Mouse (Mus musculus) midbrain, embryonic 15.5 days (tissue): ENCODE measurements at regions not wholly inside any gene's neighbourhood (a gene's known extent, or its start where the extent isn't known, plus 50 kb on each side); places are given as distances from the start of the nearest gene placed in this dataset.

Experiments
- ATAC-seq: fragments of 200-750 bp; cut with Nextera tagmentation; replicated peaks from 2 replicates; pipeline ENCODE4 v1.8.0; 2017; ENCODE audit warnings: moderate TSS enrichment
- H3K27ac ChIP-seq: fragments of 300-500 bp; sonication (generic); 2 replicates; pipeline ENCODE4 v1.5.1; 2015; ENCODE audit warnings: mild to moderate bottlenecking, inconsistent platforms
- H3K27me3 ChIP-seq: fragments of 300-500 bp; sonication (generic); replicated peaks from 2 replicates; pipeline ENCODE4 v1.6.1; 2015; ENCODE audit warnings: inconsistent platforms
- H3K36me3 ChIP-seq: fragments of 300-500 bp; sonication (generic); replicated peaks from 2 replicates; pipeline ENCODE4 v1.6.1; 2015; ENCODE audit warnings: inconsistent platforms
- H3K4me1 ChIP-seq: fragments of 300-500 bp; sonication (generic); 2 replicates; pipeline ENCODE4 v1.6.1; 2015; ENCODE audit warnings: inconsistent platforms
- H3K4me2 ChIP-seq: fragments of 300-500 bp; sonication (generic); 2 replicates; pipeline ENCODE4 v1.6.1; 2015; ENCODE audit warnings: inconsistent platforms, mild to moderate bottlenecking, moderate library complexity
- H3K4me3 ChIP-seq: fragments of 300-500 bp; sonication (generic); 2 replicates; pipeline ENCODE4 v1.5.1; 2015; ENCODE audit warnings: mild to moderate bottlenecking, inconsistent platforms
- H3K9ac ChIP-seq: fragments of 300-500 bp; sonication (generic); 2 replicates; pipeline ENCODE4 v1.6.1; 2015; ENCODE audit warnings: mild to moderate bottlenecking, inconsistent platforms
- H3K9me3 ChIP-seq: fragments of 300-500 bp; sonication (generic); 2 replicates; pipeline ENCODE4 v1.6.1; 2016; ENCODE audit warnings: inconsistent platforms
- WGBS: fragments of 180-500 bp; shearing (Covaris S2); methylation state at CpG from one replicate; pipeline ENCODE4 v1.1.7; 2015; ENCODE audit warnings: mixed read lengths; 5-methylcytosine and 5-hydroxymethylcytosine counted together

DNA sequence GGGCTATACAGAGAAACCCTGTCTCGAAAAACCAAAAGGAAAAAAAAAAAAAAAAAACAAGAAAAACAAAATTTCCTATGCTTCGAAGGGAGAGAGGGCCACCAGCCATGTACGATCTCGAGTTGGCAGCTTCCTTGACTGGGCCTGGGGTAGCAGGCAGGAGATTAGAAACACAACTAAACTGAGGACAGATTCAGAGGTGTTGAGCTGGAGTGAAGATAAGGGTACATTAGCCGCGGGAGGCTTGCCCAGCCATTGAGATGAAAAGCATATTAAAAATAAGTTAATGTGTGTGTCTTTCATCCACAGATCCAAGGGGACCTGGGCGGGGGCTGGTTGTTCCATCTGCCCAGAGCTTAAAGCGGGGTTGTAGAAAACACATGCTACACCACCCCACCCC lies 145.3 kb upstream of the Usp24 start:
- Histone ChIP-seq H3K9ac (no peak overlapping the region), H3K4me3 (no peak overlapping the region), H3K4me2 (no peak overlapping the region), H3K36me3 (no peaks in the 10 kb centered on the region), H3K9me3 (no peaks in the 10 kb centered on the region), H3K27me3 (no peaks in the 10 kb centered on the region), H3K4me1 (no peaks in the 10 kb centered on the region), H3K27ac (no peak overlapping the region)
- no peak for ATAC-seq
- WGBS, result 91% methylated on average over 8 of the region's 8 CpGs

DNA sequence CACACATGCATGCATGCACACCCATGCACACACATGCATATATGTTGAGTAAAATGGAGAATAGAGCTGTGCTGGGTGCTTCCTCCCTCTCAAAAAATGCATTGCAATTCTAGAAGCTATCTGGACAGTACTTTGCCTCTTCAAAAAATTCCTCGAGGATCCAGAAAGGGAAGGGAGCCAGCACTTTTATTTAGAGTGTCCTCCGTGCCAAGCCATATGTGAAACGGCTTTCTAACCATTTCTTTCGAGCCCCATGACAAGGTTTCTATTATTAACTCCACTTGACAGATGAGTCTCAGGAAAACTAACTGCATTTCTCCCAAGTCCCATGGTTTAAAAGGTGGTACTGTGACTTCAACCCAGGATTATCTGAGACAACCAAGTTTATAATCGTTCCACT lies 140.7 kb upstream of the Usp24 start:
- Histone ChIP-seq H3K36me3 (no peaks in the 10 kb centered on the region), H3K9me3 (no peaks in the 10 kb centered on the region), H3K4me1 (no peaks in the 10 kb centered on the region), H3K4me2 (no peak overlapping the region), H3K27me3 (no peaks in the 10 kb centered on the region), H3K9ac (no peak overlapping the region), H3K4me3 (no peak overlapping the region), H3K27ac (no peak overlapping the region)
- WGBS, result 81% methylated on average over 5 of the region's 5 CpGs
- no peak for ATAC-seq

DNA sequence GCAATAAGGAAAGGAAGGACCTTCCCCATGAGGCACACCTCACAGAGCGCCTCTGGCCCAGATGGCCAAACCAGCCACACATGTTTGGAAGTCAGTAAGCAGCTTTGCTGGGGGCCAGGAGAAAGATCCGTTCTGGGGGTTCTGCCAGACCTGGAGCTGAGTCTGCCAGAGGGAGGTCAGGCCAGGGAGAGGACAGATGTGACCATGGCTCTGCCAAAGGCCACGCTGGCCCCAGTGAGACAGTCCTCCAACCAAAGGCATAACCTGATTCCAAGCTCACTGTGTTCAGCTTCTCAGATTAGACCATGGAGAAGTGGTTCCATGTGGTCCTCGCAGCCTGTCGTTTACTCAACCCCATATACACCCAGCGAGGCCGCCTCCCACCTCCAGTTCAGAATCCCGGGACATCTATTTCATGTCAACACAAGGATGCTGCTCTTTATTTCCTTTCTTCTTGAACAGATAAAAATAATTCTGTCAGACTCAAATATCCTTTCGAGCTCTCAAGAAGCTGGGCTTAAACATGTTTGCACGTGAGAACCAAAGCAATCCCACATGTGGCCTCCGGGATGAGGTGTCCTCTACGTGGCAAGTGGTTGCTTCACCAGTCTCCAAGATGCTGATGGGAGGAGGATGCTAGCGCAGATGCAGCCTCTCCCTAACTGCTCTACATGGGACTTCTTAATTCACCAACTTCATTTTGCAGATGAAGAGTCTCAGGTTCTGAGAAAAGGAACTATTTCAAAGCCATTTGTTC lies 130.1 kb upstream of the Usp24 start:
- WGBS, result 86% methylated on average over 13 of the region's 13 CpGs
- H3K9me3 ChIP-seq, result no peaks in the 10 kb centered on the region
- no peaks in the 10 kb centered on the region for H3K4me1 ChIP-seq
- no peak overlapping the region for H3K9ac ChIP-seq
- no peak overlapping the region for H3K27ac ChIP-seq
- H3K4me3 ChIP-seq, result no peak overlapping the region
- H3K27me3 ChIP-seq, result no peaks in the 10 kb centered on the region
- ATAC-seq, result no peak
- H3K36me3 ChIP-seq, result no peaks in the 10 kb centered on the region
- H3K4me2 ChIP-seq, result no peak overlapping the region

DNA sequence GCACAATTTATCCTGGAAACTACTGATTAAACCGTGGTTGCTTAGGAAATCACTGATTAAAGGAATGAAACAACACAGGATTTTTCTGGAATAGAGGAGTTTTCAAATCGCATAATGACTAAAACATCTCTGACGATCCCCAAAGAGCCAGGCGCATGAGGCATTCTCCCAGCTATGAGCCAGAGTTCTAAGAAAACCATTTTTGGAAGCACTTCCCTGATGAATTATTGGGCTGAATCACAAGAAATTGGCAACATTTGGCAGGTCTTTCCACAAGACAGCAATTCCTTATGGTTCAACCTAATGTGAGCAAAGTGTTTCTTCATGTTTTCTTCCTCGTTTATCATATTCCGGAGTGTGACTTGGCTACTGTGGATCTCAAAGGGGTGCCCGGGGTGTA lies 129.3 kb upstream of the Usp24 start:
- Histone ChIP-seq H3K4me2 (no peak overlapping the region), H3K27me3 (no peaks in the 10 kb centered on the region), H3K4me3 (no peak overlapping the region), H3K9me3 (no peaks in the 10 kb centered on the region), H3K9ac (no peak overlapping the region), H3K4me1 (no peaks in the 10 kb centered on the region), H3K27ac (no peak overlapping the region), H3K36me3 (no peaks in the 10 kb centered on the region)
- ATAC-seq, result no peak
- WGBS, result 85% methylated on average over 7 of the region's 7 CpGs

DNA sequence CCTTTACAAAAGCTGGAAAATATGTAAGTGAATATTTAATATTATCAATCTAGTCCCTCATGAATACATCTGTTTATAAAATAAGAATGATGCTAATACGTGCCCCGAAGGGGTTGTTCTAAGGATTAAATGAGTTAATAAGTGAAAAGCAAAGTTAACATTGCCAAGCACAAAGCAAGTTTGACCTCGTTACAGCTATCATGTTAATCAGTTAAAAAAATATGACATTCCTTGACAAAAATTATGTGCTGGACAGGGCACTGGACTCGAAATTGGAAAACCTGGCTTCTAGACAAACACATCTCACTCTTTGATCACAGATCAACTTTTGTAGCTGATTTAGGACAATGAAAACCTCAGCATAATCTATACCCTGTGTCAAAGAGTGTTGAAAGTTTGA lies 125.8 kb upstream of the Usp24 start:
- 88% methylated on average over 4 of the region's 4 CpGs for WGBS
- ATAC-seq, result no peak

DNA sequence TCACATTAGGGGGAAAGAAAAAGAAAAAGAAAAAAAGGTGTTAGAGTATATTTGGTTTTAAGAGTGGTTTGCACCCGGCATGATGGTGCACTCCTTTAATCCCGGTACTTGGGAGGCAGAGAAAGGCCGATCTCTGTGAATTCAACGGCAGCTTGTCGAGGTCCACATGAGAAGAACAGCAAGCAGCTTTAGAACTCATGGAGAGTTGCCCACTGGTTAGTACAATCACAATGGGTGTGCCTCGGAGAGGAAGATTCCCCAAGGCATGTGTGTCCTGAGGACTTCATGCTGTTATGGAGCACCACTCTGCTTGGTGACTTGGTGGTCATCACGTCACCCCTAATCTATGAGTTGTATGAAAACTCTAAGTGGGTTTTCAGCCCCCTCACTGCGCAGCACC lies 124.7 kb upstream of the Usp24 start:
- no peaks in the 10 kb centered on the region for H3K9me3 ChIP-seq

More for the DNA sequence above, 125.8 kb upstream of the Usp24 start:
- no peaks in the 10 kb centered on the region for H3K4me1 ChIP-seq
- no peaks in the 10 kb centered on the region for H3K9me3 ChIP-seq
- no peaks in the 10 kb centered on the region for H3K27me3 ChIP-seq
- H3K36me3 ChIP-seq, result no peaks in the 10 kb centered on the region
- no peak overlapping the region for H3K27ac ChIP-seq
- H3K4me2 ChIP-seq, result no peak overlapping the region
- H3K4me3 ChIP-seq, result no peak overlapping the region
- H3K9ac ChIP-seq, result no peak overlapping the region

DNA sequence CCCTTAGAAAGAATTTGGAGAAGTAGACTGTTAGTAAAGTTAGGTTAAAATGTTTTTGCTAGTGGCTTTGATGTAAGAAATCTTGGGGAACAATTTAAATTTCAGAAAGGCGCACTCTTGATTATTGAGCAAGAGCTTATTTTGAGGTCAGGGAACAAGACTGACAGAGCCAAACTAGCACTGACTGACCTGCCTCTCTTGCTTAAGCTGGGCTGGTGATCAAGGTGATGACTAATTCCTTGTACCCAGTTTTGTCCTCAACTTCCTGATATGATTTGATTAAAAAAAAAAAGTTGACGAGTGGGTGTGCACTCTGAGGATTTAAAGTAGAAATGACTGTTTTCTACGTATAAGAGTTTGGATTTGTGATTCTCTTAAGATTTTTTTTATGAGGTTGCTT lies 124.2 kb upstream of the Usp24 start:
- no peak overlapping the region for H3K9ac ChIP-seq
- WGBS, result 91% methylated on average over 3 of the region's 3 CpGs
- no peaks in the 10 kb centered on the region for H3K36me3 ChIP-seq
- no peaks in the 10 kb centered on the region for H3K9me3 ChIP-seq
- no peak overlapping the region for H3K4me3 ChIP-seq
- no peak overlapping the region for H3K27ac ChIP-seq
- H3K4me1 ChIP-seq, result no peaks in the 10 kb centered on the region
- ATAC-seq, result no peak
- no peaks in the 10 kb centered on the region for H3K27me3 ChIP-seq
- no peak overlapping the region for H3K4me2 ChIP-seq

More for the DNA sequence above, 124.7 kb upstream of the Usp24 start:
- no peak for ATAC-seq
- 92% methylated on average over 8 of the region's 8 CpGs for WGBS
- no peak overlapping the region for H3K27ac ChIP-seq
- H3K9ac ChIP-seq, result no peak overlapping the region
- no peak overlapping the region for H3K4me2 ChIP-seq
- H3K4me3 ChIP-seq, result no peak overlapping the region
- H3K36me3 ChIP-seq, result no peaks in the 10 kb centered on the region
- no peaks in the 10 kb centered on the region for H3K4me1 ChIP-seq
- no peaks in the 10 kb centered on the region for H3K27me3 ChIP-seq

DNA sequence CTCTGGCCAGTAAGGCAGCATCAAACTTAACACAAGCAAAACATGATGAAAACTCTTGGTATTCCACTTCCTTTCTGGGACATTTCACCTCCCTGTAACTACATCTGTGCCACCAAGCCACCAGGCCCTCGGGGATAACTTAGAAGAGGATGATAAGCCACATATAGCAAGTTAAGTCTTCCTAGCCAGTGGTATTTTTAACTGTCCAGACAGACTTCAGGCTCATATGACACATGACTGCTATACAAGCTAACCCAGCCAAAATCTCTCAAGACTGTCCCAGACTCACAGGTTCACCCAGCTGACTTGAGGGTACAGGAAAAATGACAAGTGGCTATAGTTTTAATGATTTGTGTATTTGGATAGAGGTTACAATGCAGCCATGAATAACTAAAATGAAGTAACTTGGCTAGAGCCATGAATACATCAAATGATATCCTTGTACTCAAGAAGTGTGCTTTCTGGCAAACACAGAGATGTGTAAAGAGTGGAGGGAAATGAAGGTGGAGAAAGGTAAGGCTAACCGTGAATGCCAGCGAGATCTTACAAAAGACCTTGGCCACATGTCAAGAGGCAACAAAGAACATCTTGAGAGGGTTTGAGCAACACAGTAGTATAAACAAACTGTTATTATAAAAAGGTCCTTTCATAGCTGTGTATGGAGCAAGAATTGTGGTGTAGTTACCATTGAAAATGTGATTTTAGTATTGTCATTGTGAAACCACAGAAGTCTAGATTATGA lies 122.6 kb upstream of the Usp24 start:
- ATAC-seq, result no peak
- no peak overlapping the region for H3K9ac ChIP-seq
- no peak overlapping the region for H3K27ac ChIP-seq
- no peaks in the 10 kb centered on the region for H3K36me3 ChIP-seq
- H3K4me2 ChIP-seq, result no peak overlapping the region
- no peaks in the 10 kb centered on the region for H3K9me3 ChIP-seq
- no peak overlapping the region for H3K4me3 ChIP-seq
- no peaks in the 10 kb centered on the region for H3K4me1 ChIP-seq
- 82% methylated on average over 3 of the region's 3 CpGs for WGBS
- H3K27me3 ChIP-seq, result no peaks in the 10 kb centered on the region

DNA sequence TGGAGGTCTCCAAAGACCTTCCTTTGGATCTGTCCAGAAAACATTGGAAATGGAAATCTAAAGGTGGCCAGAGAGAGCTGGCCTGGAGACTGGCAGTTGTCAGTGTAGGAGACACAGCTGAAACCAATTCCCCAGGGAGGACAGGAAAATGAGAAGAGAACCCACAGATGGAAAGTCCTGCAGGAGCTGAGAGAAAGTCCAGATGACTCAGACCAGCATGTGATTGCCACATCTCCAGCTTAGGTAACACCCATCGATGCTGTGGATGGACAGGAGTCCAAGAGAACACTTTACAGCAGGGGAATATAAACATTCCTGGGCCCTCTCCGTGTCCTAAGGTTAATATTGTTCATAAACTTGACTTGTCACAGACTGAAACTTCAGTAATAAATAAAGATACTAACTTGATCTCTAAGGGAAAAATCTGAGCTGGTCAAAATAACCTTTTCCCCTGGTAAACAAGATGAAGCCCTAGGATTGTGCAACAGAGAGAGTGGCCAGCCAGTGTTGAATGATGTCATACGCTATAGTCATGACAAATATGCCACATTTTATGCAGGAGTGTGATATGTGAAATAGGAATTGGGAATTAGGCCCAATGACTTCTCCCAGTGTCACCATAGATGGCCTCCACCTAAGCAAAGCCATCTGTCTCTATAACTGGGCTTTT lies 120.4 kb upstream of the Usp24 start:
- Histone ChIP-seq H3K27me3 (no peaks in the 10 kb centered on the region), H3K4me3 (no peak overlapping the region), H3K36me3 (no peaks in the 10 kb centered on the region), H3K4me2 (no peak overlapping the region), H3K9ac (no peak overlapping the region), H3K27ac (no peak overlapping the region), H3K4me1 (peaks cover 9% of the 10 kb centered on the region), H3K9me3 (no peaks in the 10 kb centered on the region)
- 89% methylated on average over 3 of the region's 3 CpGs for WGBS
- ATAC-seq, result no peak

DNA sequence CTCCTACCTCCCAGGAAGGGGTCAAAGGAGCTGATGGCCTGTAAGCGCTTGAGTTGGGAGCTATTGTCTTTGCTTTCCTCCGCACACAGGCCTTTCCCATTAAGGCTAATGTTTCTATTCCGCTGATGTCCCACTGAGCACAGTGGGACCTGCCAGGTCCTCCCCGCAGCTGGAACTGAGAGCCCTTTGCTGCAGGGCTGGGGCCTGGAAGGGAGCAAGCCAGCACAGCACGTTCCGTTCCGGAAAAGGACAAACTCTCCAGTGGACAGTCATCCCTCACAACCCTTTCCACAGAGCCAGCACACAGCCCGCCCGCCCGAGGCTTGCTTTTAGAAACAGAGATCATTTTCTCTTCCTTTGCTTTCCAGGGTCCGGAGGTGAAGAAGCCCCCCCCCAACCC lies 116.2 kb upstream of the Usp24 start:
- WGBS, result 12% methylated on average over 11 of the region's 11 CpGs

DNA sequence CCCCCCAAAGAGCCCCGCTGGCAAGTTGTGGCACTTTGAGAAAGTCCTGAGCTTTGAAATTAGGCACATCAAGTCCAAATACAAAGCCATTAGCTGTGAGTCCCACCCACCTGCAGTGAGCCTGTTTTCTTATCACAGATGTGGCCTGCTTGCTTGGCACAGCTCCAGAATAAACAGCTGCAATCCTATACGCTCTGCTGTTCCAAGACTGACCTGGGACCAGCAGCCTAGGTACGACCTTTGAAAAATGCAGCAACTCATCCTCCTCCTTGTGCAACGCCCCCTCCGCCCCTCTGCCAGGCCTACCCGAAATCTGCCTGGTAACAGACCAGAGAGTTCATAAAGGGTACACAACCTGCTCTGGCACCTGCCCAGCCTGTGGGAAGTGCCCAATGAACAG lies 115.8 kb upstream of the Usp24 start:
- no peak overlapping the region for H3K4me3 ChIP-seq
- H3K9ac ChIP-seq, result no peak overlapping the region
- no peak overlapping the region for H3K27ac ChIP-seq
- H3K4me2 ChIP-seq, result no peak overlapping the region
- no peaks in the 10 kb centered on the region for H3K27me3 ChIP-seq
- H3K4me1 ChIP-seq, result peaks cover 12% of the 10 kb centered on the region
- no peaks in the 10 kb centered on the region for H3K9me3 ChIP-seq
- no peak; the same call in 1 of the 2 replicates for ATAC-seq
- no peaks in the 10 kb centered on the region for H3K36me3 ChIP-seq
- 36% methylated on average over 6 of the region's 6 CpGs for WGBS

More for the DNA sequence above, 116.2 kb upstream of the Usp24 start:
- Histone ChIP-seq H3K27me3 (no peaks in the 10 kb centered on the region), H3K4me2 (no peak overlapping the region), H3K4me3 (no peak overlapping the region), H3K4me1 (peaks cover 12% of the 10 kb centered on the region), H3K27ac (no peak overlapping the region), H3K9ac (no peak overlapping the region), H3K9me3 (no peaks in the 10 kb centered on the region), H3K36me3 (no peaks in the 10 kb centered on the region)
- no peak for ATAC-seq

DNA sequence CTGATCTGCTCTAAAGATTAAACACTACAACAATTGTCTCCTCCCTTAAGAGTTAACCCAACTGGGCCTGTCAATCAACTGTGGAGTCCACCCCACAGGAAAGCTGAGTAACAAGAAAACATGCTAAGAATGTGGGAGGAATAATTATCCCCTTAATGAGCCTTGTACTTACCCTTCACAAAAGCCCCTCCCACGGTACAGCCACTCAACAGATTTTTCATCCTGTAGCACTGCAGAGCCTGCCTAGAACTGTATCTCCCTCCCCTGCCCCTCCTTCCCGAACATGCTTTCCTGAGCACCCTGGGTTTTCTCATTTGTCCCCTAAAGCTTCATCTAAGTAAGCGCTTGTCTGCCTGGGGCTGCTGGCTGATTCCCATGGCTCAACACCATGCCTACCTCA lies 113.5 kb upstream of the Usp24 start:
- no peak for ATAC-seq
- H3K4me3 ChIP-seq, result no peak overlapping the region
- no peaks in the 10 kb centered on the region for H3K9me3 ChIP-seq
- H3K9ac ChIP-seq, result no peak overlapping the region
- H3K4me2 ChIP-seq, result no peak overlapping the region
- no peaks in the 10 kb centered on the region for H3K27me3 ChIP-seq
- H3K36me3 ChIP-seq, result no peaks in the 10 kb centered on the region
- peaks cover 12% of the 10 kb centered on the region for H3K4me1 ChIP-seq
- WGBS, result 26% methylated on average over 3 of the region's 3 CpGs
- no peak overlapping the region for H3K27ac ChIP-seq
